Mouse (Mus musculus) brain, embryonic 18.5 days (tissue): ENCODE data around the gene Pou3f4.
"Not testable (repeated sequence)": the region's sequence is repeated elsewhere in the genome, so short reads cannot be mapped to it uniquely, and the experiment has no call there.

Experiments
- DNase-seq: peaks from one replicate; pipeline ENCODE4 v3.0.0-alpha.2; 2012; ENCODE audit warnings: low read depth, low spot score

Pou3f4 gene

GRCm38 (mm10) chrX:110814151-110814571 is at the start of gene Pou3f4:
Gene Pou3f4, plus strand, starts transcription at chrX:110814280.
- peak; percentile 85 for DNase-seq

- DNase-seq: no peak
Observed at GRCm38 (mm10) chrX:110765939-110766338, 48.1 kb upstream of the Pou3f4 start.

- DNase-seq: not testable (repeated sequence)
Observed at GRCm38 (mm10) chrX:110774807-110775206, 39.3 kb upstream of the Pou3f4 start.

- DNase-seq: no peak
Observed at GRCm38 (mm10) chrX:110802502-110802901, 11.6 kb upstream of the Pou3f4 start.

GRCm38 (mm10) chrX:110810001-110810578 is 4.0 kb upstream of the Pou3f4 start:
- DNase-seq: no peak

GRCm38 (mm10) chrX:110810753-110811506 is 3.1 kb upstream of the Pou3f4 start:
- DNase-seq: no peak

- DNase-seq: no peak
Observed at GRCm38 (mm10) chrX:110812071-110812470, 2.0 kb upstream of the Pou3f4 start.

GRCm38 (mm10) chrX:110813401-110813800 is 679 bp upstream of the Pou3f4 start:
- no peak for DNase-seq

GRCm38 (mm10) chrX:110814592-110815548 is 790 bp downstream of the Pou3f4 start:
- DNase-seq: no peak

- DNase-seq: no peak
Observed at GRCm38 (mm10) chrX:110815549-110815930, 1.5 kb downstream of the Pou3f4 start.

- no peak for DNase-seq
Observed at GRCm38 (mm10) chrX:110816609-110817008, 2.5 kb downstream of the Pou3f4 start.

- DNase-seq: no peak
Observed at GRCm38 (mm10) chrX:110817211-110817610, 3.1 kb downstream of the Pou3f4 start.

- no peak for DNase-seq
Observed at GRCm38 (mm10) chrX:110837450-110837849, 23.4 kb downstream of the Pou3f4 start.

- no peak for DNase-seq
Observed at GRCm38 (mm10) chrX:110851300-110851699, 37.2 kb downstream of the Pou3f4 start.
